Mouse (Mus musculus) neural tube, embryonic 14.5 days (tissue): Measurements from ENCODE around the gene Taf5. TPM values are rescaled to one million over a fixed set of nuclear protein-coding genes. Genes with fewer than 3 reads are reported as not detected.

Source experiments
- ATAC-seq: fragments of 200-750 bp; cut with Nextera tagmentation; 2 replicates; pipeline ENCODE4 v1.8.0; 2017; ENCODE audit warnings: low read depth, mild to moderate bottlenecking, moderate TSS enrichment, moderate library complexity
- H3K27ac ChIP-seq: fragments of 300-500 bp; sonication (generic); 2 replicates; pipeline ENCODE4 v1.5.1; 2014; ENCODE audit warnings: low read depth, mild to moderate bottlenecking, control low read depth, low read length, moderate library complexity, mixed read lengths
- H3K27me3 ChIP-seq: fragments of 300-500 bp; sonication (generic); 2 replicates; pipeline ENCODE4 v1.6.1; 2014; ENCODE audit warnings: low read length; ENCODE audit not compliant: control insufficient read depth, insufficient read depth
- H3K36me3 ChIP-seq: fragments of 300-500 bp; sonication (generic); 2 replicates; pipeline ENCODE4 v1.6.1; 2014; ENCODE audit warnings: low read length, mixed read lengths; ENCODE audit not compliant: control insufficient read depth, insufficient read depth
- H3K4me1 ChIP-seq: fragments of 300-500 bp; sonication (generic); 2 replicates; pipeline ENCODE4 v1.6.1; 2014; ENCODE audit warnings: low read length; ENCODE audit not compliant: control insufficient read depth, insufficient read depth
- H3K4me2 ChIP-seq: fragments of 300-500 bp; sonication (generic); 2 replicates; pipeline ENCODE4 v1.6.1; 2014; ENCODE audit warnings: mild to moderate bottlenecking, low read depth, low read length, control low read depth
- H3K4me3 ChIP-seq: fragments of 300-500 bp; sonication (generic); 2 replicates; pipeline ENCODE4 v1.5.1; 2014; ENCODE audit warnings: low read depth, low read length, control low read depth, mixed read lengths
- H3K9ac ChIP-seq: fragments of 300-500 bp; sonication (generic); replicated peaks from 2 replicates; pipeline ENCODE4 v1.6.1; 2014; ENCODE audit warnings: low read depth, mild to moderate bottlenecking, control low read depth, low read length, mixed read lengths
- H3K9me3 ChIP-seq: fragments of 300-500 bp; sonication (generic); 2 replicates; pipeline ENCODE4 v1.6.1; 2016; ENCODE audit warnings: low read length; ENCODE audit not compliant: control insufficient read depth
- WGBS: fragments of 180-500 bp; shearing (Covaris S2); extraction: QIAGEN DNeasy Blood & Tissue Kit; methylation state at CpG from one replicate; pipeline ENCODE4 v1.1.7; 2014; 5-methylcytosine and 5-hydroxymethylcytosine counted together
- polyA plus RNA-seq: library from polyadenylated mRNA; unstranded; fragments of >200 nt; fragmentation: Nextera tagmentation; extraction: Ambion mirVana; gene quantifications from 2 replicates; pipeline ENCODE4 v1.2.1, GENCODE M21; 2014

The Taf5 gene
- polyA plus RNA-seq, 1 experiment from 2014 or later: 7.7 TPM

GRCm38 (mm10) chr19:47050271-47051032 is 17.1 kb upstream of the Taf5 start, which contains the start of gene Pcgf6:
TSS of gene Pcgf6 (minus strand) at chr19:47050906.
- peak within 1 kb of the TSS; percentile 90 for H3K9ac ChIP-seq
- no peaks in the 10 kb centered on the region for H3K9me3 ChIP-seq
- peaks cover 12% of the 10 kb centered on the region for H3K4me1 ChIP-seq
- peak within 1 kb of the TSS; percentile 61 for H3K4me2 ChIP-seq
- H3K4me3 ChIP-seq: peak within 1 kb of the TSS; percentile 96
- WGBS: under 1% methylated on average over 72 of the region's 75 CpGs
- H3K36me3 ChIP-seq: no peaks in the 10 kb centered on the region; the same call in 1 of the 2 replicates
- peak within 1 kb of the TSS; percentile 92 for H3K27ac ChIP-seq
- no peaks in the 10 kb centered on the region for H3K27me3 ChIP-seq
- ATAC-seq: peak; percentile 93

- H3K4me3 ChIP-seq: no peak overlapping the region
- H3K4me2 ChIP-seq: no peak overlapping the region
- no peak for ATAC-seq
- no peaks in the 10 kb centered on the region for H3K27me3 ChIP-seq
- H3K4me1 ChIP-seq: peaks cover 12% of the 10 kb centered on the region
- H3K9me3 ChIP-seq: no peaks in the 10 kb centered on the region
- H3K27ac ChIP-seq: no peak overlapping the region
- no peaks in the 10 kb centered on the region for H3K36me3 ChIP-seq
- 89% methylated on average over 4 of the region's 4 CpGs for WGBS
- no peak overlapping the region for H3K9ac ChIP-seq
These were observed 14.6 kb upstream of the Taf5 start for GRCm38 (mm10) chr19:47052927-47053326.

- Histone ChIP-seq H3K36me3 (no peaks in the 10 kb centered on the region), H3K9ac (no peak overlapping the region)
- WGBS: 83% methylated on average over 4 of the region's 4 CpGs
These were observed 14.1 kb upstream of the Taf5 start for GRCm38 (mm10) chr19:47053471-47053870.

GRCm38 (mm10) chr19:47057684-47058083 is 9.9 kb upstream of the Taf5 start:
- H3K9ac ChIP-seq: no peak overlapping the region
- no peaks in the 10 kb centered on the region for H3K9me3 ChIP-seq
- H3K4me2 ChIP-seq: no peak overlapping the region
- H3K4me1 ChIP-seq: no peaks in the 10 kb centered on the region
- 84% methylated on average over 1 of the region's 1 CpGs for WGBS
- H3K36me3 ChIP-seq: no peaks in the 10 kb centered on the region
- H3K4me3 ChIP-seq: no peak overlapping the region
- no peaks in the 10 kb centered on the region for H3K27me3 ChIP-seq
- H3K27ac ChIP-seq: no peak overlapping the region
- ATAC-seq: no peak

More at GRCm38 (mm10) chr19:47053471-47053870, 14.1 kb upstream of the Taf5 start:
- no peak for ATAC-seq
- Histone ChIP-seq H3K27ac (no peak overlapping the region), H3K4me3 (no peak overlapping the region), H3K4me2 (no peak overlapping the region), H3K4me1 (peaks cover 12% of the 10 kb centered on the region), H3K9me3 (no peaks in the 10 kb centered on the region), H3K27me3 (no peaks in the 10 kb centered on the region)

- Histone ChIP-seq H3K9ac (no peak overlapping the region), H3K27ac (no peak overlapping the region), H3K4me3 (no peak overlapping the region), H3K27me3 (no peaks in the 10 kb centered on the region; the same call in 1 of the 2 replicates), H3K36me3 (peaks cover 4% of the 10 kb centered on the region; the same call in 1 of the 2 replicates), H3K9me3 (no peaks in the 10 kb centered on the region), H3K4me1 (peaks cover 3% of the 10 kb centered on the region; the same call in 1 of the 2 replicates), H3K4me2 (no peak overlapping the region)
- 88% methylated on average over 3 of the region's 3 CpGs for WGBS
- ATAC-seq: no peak
These were observed 1.7 kb upstream of the Taf5 start for GRCm38 (mm10) chr19:47065860-47066259.

- peak overlapping the region; percentile 84 for H3K27ac ChIP-seq
- no peaks in the 10 kb centered on the region; the same call in 1 of the 2 replicates for H3K27me3 ChIP-seq
- H3K9ac ChIP-seq: peak overlapping the region; percentile 80
- ATAC-seq: peak; percentile 93
- peak overlapping the region; percentile 54 for H3K4me2 ChIP-seq
- H3K9me3 ChIP-seq: no peaks in the 10 kb centered on the region
- H3K4me1 ChIP-seq: peaks cover 3% of the 10 kb centered on the region; the same call in 1 of the 2 replicates
- peaks cover 16% of the 10 kb centered on the region; the same call in 1 of the 2 replicates for H3K36me3 ChIP-seq
- peak overlapping the region; percentile 98 for H3K4me3 ChIP-seq
- WGBS: under 1% methylated on average over 55 of the region's 72 CpGs
These were observed 522 bp downstream of the Taf5 start for GRCm38 (mm10) chr19:47067924-47068611.

GRCm38 (mm10) chr19:47088226-47088625 is 20.7 kb downstream of the Taf5 start:
- ATAC-seq: no peak
- Histone ChIP-seq H3K4me2 (no peak overlapping the region), H3K9me3 (no peaks in the 10 kb centered on the region), H3K27me3 (no peaks in the 10 kb centered on the region), H3K4me1 (peaks cover 16% of the 10 kb centered on the region), H3K9ac (no peak overlapping the region), H3K27ac (no peak overlapping the region), H3K36me3 (peaks cover 26% of the 10 kb centered on the region), H3K4me3 (no peak overlapping the region)
- 89% methylated on average over 3 of the region's 3 CpGs for WGBS

GRCm38 (mm10) chr19:47089718-47090525 is 22.4 kb downstream of the Taf5 start:
- Histone ChIP-seq H3K4me1 (peaks cover 16% of the 10 kb centered on the region), H3K9ac (peak overlapping the region; percentile 95), H3K27ac (peak overlapping the region; percentile 83), H3K4me2 (peak overlapping the region; percentile 67), H3K27me3 (no peaks in the 10 kb centered on the region), H3K4me3 (peak overlapping the region; percentile 94), H3K9me3 (no peaks in the 10 kb centered on the region), H3K36me3 (peaks cover 21% of the 10 kb centered on the region)
- 2% methylated on average over 36 of the region's 36 CpGs for WGBS
- ATAC-seq: peak; percentile 82
